Mouse (Mus musculus): ENCODE results near the gene Spink4.

The Spink4 gene

DNA sequence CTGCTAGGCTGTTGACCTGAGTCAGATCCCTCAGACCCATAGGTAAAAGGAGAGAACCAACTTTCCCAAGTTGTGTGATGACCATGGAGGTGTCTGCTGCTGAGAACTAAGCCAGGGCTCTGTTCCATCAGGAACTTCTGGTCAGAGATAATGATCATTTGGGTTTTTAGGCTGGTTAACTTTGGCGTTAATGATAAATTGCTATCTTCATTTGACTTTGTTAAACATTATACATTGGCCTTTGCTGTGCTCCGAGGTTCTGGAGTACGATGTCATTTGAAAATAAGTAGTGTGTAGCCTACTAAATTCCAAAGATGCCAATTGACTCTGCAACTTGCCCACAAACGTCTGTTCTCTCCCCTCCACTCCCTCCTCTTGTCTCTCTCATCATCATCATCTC is 49.3 kb downstream of the Spink4 start:
- no peak for DNase-seq (ENCODE audit: low spot score in 2 of 2)

DNA sequence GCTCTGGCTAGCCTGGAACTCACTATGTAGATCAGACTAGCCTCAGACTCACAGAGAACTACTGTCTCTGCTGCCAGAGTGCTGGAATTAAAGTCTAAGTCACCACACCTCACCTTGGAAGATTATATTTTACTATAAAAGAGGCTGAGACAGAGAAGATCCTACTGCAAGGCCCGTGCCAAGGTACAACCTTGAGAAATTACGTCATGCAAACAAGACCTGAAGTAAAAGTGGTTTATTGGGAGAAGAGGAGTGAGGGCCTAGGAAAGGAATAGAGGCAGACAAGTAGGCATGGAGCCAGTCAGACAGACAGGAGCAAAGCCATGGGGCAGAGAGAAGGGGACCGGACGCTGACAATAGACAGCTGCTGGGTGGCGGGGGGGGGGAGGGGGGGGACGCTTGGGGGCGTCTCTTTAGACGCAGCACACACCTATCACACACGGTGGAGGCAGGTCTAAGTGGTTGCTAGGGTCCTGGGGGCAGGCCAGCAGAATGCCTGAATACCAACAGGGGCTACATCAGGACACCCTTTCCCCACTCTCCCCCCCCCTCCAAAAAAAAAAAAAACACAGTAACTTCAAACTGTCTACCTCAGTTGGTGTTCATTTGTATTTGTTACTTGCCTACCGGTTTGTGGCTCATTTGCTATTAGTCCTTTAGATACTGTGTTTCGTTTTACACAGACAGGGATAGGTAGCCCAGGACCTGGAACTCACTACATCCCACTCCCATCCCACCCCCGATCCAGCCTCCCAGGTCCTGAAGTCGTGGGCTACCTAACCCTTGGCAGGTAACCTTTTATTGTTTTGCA is 50.1 kb downstream of the Spink4 start:
- peak in 1 of 2 experiments; percentile 18 for DNase-seq (ENCODE audit: low spot score in 2 of 2)

GRCm38 (mm10) chr4:40970592-40970841 is 50.7 kb downstream of the Spink4 start:
- DNase-seq (ENCODE audit: low spot score in 2 of 2), result no peak

DNA sequence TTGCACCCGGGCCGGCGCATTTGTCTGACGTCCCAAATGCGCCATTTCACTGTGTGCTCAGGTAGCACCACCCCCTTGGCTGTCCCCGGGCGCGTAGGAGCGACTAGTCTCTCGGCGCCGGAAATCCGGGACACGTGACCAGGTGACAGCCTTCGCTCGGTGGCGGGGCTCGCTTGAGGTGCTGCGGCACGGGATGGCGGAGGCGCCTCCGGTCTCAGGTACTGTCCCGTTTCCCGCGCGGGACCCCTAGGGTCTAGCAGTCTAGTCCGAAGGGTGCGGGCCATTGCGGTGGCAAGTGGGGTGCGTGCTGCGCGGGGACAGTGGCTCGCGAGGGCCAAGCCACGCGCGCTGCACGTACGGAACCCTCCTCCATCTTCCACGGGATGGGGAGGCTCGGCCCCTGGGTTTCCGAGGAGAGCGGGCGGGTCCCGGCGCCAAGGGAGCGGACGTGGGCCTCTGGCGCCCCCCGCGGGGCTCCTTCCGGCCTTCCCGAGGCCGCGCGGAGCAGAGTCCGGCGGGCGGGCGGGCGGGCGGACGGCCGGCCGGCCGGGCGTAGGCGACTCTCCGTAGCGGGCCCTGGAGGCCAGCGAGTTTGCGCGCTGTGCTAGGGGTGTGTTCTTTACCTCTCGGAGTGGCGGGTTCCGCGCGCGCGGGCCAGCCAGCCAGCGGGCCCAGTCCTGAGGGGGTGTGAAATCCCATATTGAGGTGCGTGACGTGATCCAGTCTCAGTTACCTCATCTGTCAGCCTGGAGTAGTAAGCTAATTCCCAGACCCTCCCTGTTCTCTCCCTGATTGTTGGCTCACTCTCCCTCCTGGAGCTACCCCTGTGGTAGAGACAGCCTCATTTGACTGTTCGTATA is 51.2 kb downstream of the Spink4 start, which contains the start of gene Nfx1:
Gene Nfx1 (plus strand): TSS at position 65 of the 860 bp plus-strand sequence.
- peak; percentile 89 to 96 for DNase-seq (ENCODE audit: low spot score in 2 of 2)

- peak; percentile 29 to 74 for DNase-seq (ENCODE audit: low spot score in 2 of 2)
Measured at GRCm38 (mm10) chr4:40971744-40972143, 51.9 kb downstream of the Spink4 start.

DNA sequence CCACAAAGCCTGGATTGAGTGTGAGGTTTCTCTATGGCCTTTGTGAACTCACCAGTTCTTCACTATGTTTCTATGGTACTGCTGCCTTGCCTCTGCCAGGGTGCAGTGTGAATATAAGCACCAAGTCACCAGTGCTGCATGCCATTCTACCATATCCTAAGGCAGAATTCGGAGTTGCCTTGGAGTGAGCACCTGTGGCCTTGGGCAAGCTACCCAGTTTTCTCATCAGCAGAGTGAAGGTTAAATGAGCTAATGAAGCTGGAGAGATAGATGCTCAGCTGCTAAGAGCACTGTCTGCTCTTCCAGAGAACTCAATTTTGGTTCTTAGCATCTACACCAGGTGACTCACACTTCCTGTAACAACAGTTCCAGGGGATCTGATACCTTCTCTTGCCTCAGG is 54.2 kb downstream of the Spink4 start:
- DNase-seq (ENCODE audit: low spot score in 2 of 2), result no peak

GRCm38 (mm10) chr4:40975678-40976077 is 55.8 kb downstream of the Spink4 start:
- DNase-seq (ENCODE audit: low spot score in 2 of 2), result no peak

DNA sequence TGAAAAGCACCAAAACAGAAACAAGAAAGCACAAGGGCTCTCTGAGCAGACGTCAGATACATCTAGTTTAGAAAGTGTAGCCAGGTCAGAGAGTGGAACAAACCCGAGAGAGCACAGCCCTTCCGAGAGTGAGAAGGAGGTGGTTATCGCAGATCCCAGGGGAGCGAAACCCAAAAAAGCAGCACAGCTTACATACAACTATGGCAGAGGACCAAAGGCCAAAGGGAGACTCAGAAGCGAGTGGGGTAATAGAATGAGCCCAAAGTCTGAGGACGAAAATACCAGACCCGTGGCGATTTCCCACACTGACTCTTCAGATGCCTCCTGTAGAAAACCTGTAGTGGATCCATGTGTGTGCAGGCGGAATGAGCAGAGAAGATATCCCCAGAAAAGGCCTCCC is 56.8 kb downstream of the Spink4 start:
- no peak for DNase-seq (ENCODE audit: low spot score in 2 of 2)

GRCm38 (mm10) chr4:40979430-40979829 is 59.6 kb downstream of the Spink4 start:
- no peak for DNase-seq (ENCODE audit: low spot score in 2 of 2)

Data from spleen, postnatal 10 days (tissue).